Mouse (Mus musculus): ENCODE results near the gene Ncr1. TPM values are rescaled to one million over a fixed set of nuclear protein-coding genes. Genes with fewer than 3 reads are reported as not detected.
"Not testable (repeated sequence)": the region's sequence is repeated elsewhere in the genome, so short reads cannot be mapped to it uniquely, and the experiment has no call there.

The Ncr1 gene
- not detected for total RNA-seq (2021)
- long read RNA-seq, experiment 1: 0 reads
- long read RNA-seq, experiment 2: 0 reads

GRCm38 (mm10) chr7:4337509-4337908 lies at the start of gene Ncr1:
Ncr1 (plus strand) TSS chr7:4337724.
- no peak for DNase-seq

GRCm38 (mm10) chr7:4292638-4293037 lies 44.9 kb upstream of the Ncr1 start:
- DNase-seq: no peak

- DNase-seq: no peak
Observed at GRCm38 (mm10) chr7:4297189-4297588, 40.3 kb upstream of the Ncr1 start.

GRCm38 (mm10) chr7:4300166-4300565 lies 37.4 kb upstream of the Ncr1 start:
- no peak for DNase-seq

DNA sequence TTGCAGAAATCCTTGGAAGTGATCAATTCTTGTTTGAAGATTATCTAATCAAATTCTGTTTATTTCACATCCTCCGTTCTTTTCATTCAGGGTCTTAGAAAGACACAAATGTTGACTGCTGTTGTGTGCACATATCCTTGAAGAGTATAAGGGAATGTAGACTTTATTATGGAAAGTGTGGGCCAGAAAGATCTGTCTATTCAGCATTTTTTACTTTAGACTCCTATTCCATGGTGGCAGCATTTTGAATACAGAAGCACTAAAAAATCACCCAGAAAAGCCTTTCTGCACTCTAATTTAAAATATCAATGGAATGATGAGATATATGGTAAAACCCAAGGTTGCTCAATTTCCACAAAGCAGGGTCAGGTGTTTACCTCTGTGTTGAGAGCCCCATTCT lies 34.1 kb upstream of the Ncr1 start:
- no peak for DNase-seq

DNA sequence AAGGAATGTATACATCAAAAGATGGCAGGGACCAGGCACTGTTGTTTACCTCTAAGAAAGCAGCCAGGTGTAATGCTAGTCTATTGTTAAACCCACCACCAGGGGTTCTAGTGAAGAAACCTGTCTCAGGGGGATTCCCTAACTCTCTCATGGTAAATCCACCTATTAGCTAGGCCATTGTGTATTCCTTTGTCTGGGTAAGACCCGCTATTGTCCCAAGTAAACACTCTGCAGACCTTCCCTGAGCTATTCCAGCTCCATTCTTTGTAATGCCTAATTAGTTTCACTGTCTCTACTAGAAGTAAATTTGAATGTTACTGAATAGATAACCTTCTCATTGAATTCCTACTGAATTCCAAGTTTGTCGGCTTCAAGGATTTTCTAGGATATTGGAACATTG lies 24.4 kb upstream of the Ncr1 start:
- DNase-seq: not testable (repeated sequence)

- not testable (repeated sequence) for DNase-seq
Observed at GRCm38 (mm10) chr7:4313531-4313930, 24.0 kb upstream of the Ncr1 start.

DNA sequence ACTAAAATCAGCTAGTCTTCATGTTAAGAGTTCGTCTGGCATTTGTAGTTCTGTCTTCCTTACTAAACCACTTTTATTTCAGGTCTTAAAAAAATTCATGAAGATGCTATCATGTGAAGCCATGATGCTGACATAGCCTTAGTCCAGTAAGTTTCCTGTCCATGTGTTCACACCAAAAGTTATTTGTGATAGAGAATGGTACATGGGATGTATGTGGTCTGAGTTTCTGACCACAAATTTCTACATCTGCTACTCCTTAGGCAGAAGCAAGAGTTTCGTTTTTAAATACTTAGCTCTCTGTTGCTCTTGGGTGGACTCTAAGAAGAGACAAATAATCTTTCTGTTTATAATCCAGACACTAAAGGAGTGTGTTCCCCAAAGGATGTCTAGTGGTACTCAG lies 14.2 kb upstream of the Ncr1 start:
- DNase-seq: no peak

DNA sequence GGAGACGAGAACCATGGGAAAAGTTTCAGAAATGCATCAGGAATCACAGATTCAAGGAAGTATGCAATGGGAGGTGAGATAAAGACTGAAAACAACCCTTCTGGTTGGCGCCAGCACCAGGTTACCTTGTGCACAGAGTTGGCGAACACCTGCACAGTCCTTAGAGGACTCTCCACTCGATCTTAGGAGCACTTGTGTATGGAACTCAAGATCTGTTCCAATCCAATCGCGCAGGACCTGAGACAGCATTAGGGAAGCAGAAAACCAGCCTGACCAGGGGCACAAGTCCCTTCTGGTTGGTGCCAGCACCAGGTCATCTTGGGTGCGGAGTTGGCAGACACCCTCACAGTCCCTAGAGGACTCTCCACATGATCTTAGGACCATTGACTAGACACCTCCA lies 36.0 kb downstream of the Ncr1 start:
- DNase-seq: no peak

Small RNA genes within 50 kb of the gene (microRNA-seq; reads per million reads assigned to microRNA genes)
- gene Gm24752 (ENCODE audit: borderline replicate concordance in 2 of 2) (0 reads per million in 2 experiments), gene Gm25349 (ENCODE audit: borderline replicate concordance in 2 of 2) (0 reads per million in 2 experiments)

Other genes with a start within 250 kb of the Ncr1 start
- 1 to 10 TPM; 1.2 to 3.0 TPM for gene Ttyh1, start 218.3 kb upstream of the Ncr1 start, total RNA-seq (2021)
- 10 to 100 TPM; 32.2 to 34.8 TPM for gene Leng8, start 200.7 kb upstream of the Ncr1 start, total RNA-seq (2021)
- 1 to 10 TPM; 2.2 to 2.3 TPM for gene Leng9, start 187.3 kb upstream of the Ncr1 start, total RNA-seq (2021)
- 1 to 10 TPM; 1.7 to 4.0 TPM for gene Cdc42ep5, start 172.9 kb upstream of the Ncr1 start, total RNA-seq (2021)
- gene Lilra5, start 100.0 kb upstream of the Ncr1 start, total RNA-seq (2021): under 1 TPM in 1 of 2 experiments, not detected in 1; 0.13 TPM
- gene Gp6, start 60.0 kb downstream of the Ncr1 start, total RNA-seq (2021): not detected
- 10 to 100 TPM; 14.9 to 16.5 TPM for gene Rdh13, start 107.9 kb downstream of the Ncr1 start, total RNA-seq (2021)
- 1 to 10 TPM; 1.5 to 2.2 TPM for gene Eps8l1, start 123.0 kb downstream of the Ncr1 start, total RNA-seq (2021)
- gene Ppp1r12c, start 164.0 kb downstream of the Ncr1 start, total RNA-seq (2021): 10 to 100 TPM; 20.6 to 22.3 TPM
- gene Tnnt1, start 178.7 kb downstream of the Ncr1 start, total RNA-seq (2021): 100 to 1,000 TPM; 151 to 768 TPM
- gene Tnni3, start 186.5 kb downstream of the Ncr1 start, total RNA-seq (2021): under 1 TPM in 1 of 2 experiments, not detected in 1; 0.29 TPM
- gene Dnaaf3, start 194.7 kb downstream of the Ncr1 start, total RNA-seq (2021): not detected
- gene Syt5, start 209.8 kb downstream of the Ncr1 start, total RNA-seq (2021): under 1 TPM in 1 of 2 experiments, not detected in 1; 0.16 TPM